Mouse (Mus musculus) c-Kit-negative CD71-positive TER-119-positive erythroid progenitor cells, embryonic 14.5 days (primary cell): ENCODE results near the gene Vwa5b2.

Experiments
- DNase-seq: peaks from one replicate; pipeline ENCODE4 v3.0.0-alpha.2; 2013; ENCODE audit warnings: low read depth, low spot score

The Vwa5b2 gene

GRCm38 (mm10) chr16:20610501-20611356, 21.5 kb downstream of the Vwa5b2 start:
- DNase-seq: peak; percentile 67

GRCm38 (mm10) chr16:20611357-20612227, 22.3 kb downstream of the Vwa5b2 start, which contains the start of the genes Eef1akmt4, Gm49333 and Alg3:
TSS of gene Eef1akmt4 (plus strand) at chr16:20611593.
TSS of gene Gm49333 (plus strand) at chr16:20611610.
TSS of gene Alg3 (minus strand) at chr16:20611735.
- DNase-seq: peak; percentile 77

GRCm38 (mm10) chr16:20619541-20620398, 30.5 kb downstream of the Vwa5b2 start:
- DNase-seq: no peak

GRCm38 (mm10) chr16:20620399-20620735, 31.1 kb downstream of the Vwa5b2 start:
- no peak for DNase-seq

- no peak for DNase-seq
Observed at GRCm38 (mm10) chr16:20620751-20621190, 31.5 kb downstream of the Vwa5b2 start.

- peak; percentile 29 for DNase-seq
Observed at GRCm38 (mm10) chr16:20621191-20621990, 32.1 kb downstream of the Vwa5b2 start, which contains the start of gene Camk2n2. TSS of gene Camk2n2 (minus strand) at chr16:20621287.

GRCm38 (mm10) chr16:20621991-20622685, 32.9 kb downstream of the Vwa5b2 start:
- no peak for DNase-seq

- DNase-seq: no peak
Observed at GRCm38 (mm10) chr16:20623211-20623610, 33.9 kb downstream of the Vwa5b2 start.

GRCm38 (mm10) chr16:20628871-20629391, 39.7 kb downstream of the Vwa5b2 start:
- DNase-seq: no peak

- no peak for DNase-seq
Observed at GRCm38 (mm10) chr16:20629731-20630634, 40.7 kb downstream of the Vwa5b2 start, which contains the start of gene Ece2. TSS of gene Ece2 (plus strand) at chr16:20629828.

GRCm38 (mm10) chr16:20637410-20637809, 48.1 kb downstream of the Vwa5b2 start:
- DNase-seq: no peak

GRCm38 (mm10) chr16:20638367-20638766, 49.1 kb downstream of the Vwa5b2 start:
- DNase-seq: no peak

- no peak for DNase-seq
Observed at GRCm38 (mm10) chr16:20642161-20642560, 52.9 kb downstream of the Vwa5b2 start.

GRCm38 (mm10) chr16:20643911-20644310, 54.6 kb downstream of the Vwa5b2 start:
- no peak for DNase-seq

GRCm38 (mm10) chr16:20651076-20651946, 62.0 kb downstream of the Vwa5b2 start, which contains the start of gene Psmd2:
TSS of gene Psmd2 (plus strand) at chr16:20651652.
- peak; percentile 91 for DNase-seq

GRCm38 (mm10) chr16:20651947-20652310, 62.7 kb downstream of the Vwa5b2 start:
- no peak for DNase-seq

- no peak for DNase-seq
Observed at GRCm38 (mm10) chr16:20653315-20653714, 64.0 kb downstream of the Vwa5b2 start.
